Mouse (Mus musculus) Patski (cell line): ENCODE data around the gene Med11. TPM values are rescaled to one million over a fixed set of nuclear protein-coding genes. Genes with fewer than 3 reads are reported as not detected.
"Not testable (repeated sequence)": the region's sequence is repeated elsewhere in the genome, so short reads cannot be mapped to it uniquely, and the experiment has no call there.

Source experiments
- ATAC-seq: fragments of 100-300 bp; one replicate; pipeline ENCODE4 v1.8.0; 2021
- CTCF ChIA-PET: fragments of 350-600 bp; sonication (Branson Sonifier 250); formaldehyde crosslinking; loops from one replicate; lab custom pipeline; 2022; ENCODE audit warnings: inconsistent platforms; lab: Charles Lee
- POLR2A ChIA-PET: fragments of 350-600 bp; sonication (Branson Sonifier 250); formaldehyde crosslinking; loops from one replicate; lab custom pipeline; 2022; ENCODE audit warnings: antibody characterized with exemption, inconsistent platforms; lab: Charles Lee
- DNase-seq: peaks from one replicate; pipeline ENCODE4 v3.0.0-alpha.2; 2011; ENCODE audit warnings: low read depth, low spot score
- H3K27me3 ChIP-seq: fragments of 371-371 bp; one replicate; pipeline ENCODE4 v1.5.1; 2021
- CTCF ChIP-seq: fragments of 100-300 bp; IDR thresholded peaks from one replicate; pipeline ENCODE4 v1.5.1; 2021
- in situ Hi-C: fragments of 300-500 bp; cut with MboI; formaldehyde crosslinking; loops from 3 replicates; pipeline ENCODE4 v1.11.1; 2018; ENCODE audit warnings: low pct_unique_long_range_greater_than_20kb, mixed read lengths
- polyA plus RNA-seq: library from polyadenylated mRNA; unstranded; gene quantifications from one replicate; pipeline ENCODE4 v1.2.3, GENCODE M21; 2021

Gene Med11
- 41.3 TPM for polyA plus RNA-seq

DNA sequence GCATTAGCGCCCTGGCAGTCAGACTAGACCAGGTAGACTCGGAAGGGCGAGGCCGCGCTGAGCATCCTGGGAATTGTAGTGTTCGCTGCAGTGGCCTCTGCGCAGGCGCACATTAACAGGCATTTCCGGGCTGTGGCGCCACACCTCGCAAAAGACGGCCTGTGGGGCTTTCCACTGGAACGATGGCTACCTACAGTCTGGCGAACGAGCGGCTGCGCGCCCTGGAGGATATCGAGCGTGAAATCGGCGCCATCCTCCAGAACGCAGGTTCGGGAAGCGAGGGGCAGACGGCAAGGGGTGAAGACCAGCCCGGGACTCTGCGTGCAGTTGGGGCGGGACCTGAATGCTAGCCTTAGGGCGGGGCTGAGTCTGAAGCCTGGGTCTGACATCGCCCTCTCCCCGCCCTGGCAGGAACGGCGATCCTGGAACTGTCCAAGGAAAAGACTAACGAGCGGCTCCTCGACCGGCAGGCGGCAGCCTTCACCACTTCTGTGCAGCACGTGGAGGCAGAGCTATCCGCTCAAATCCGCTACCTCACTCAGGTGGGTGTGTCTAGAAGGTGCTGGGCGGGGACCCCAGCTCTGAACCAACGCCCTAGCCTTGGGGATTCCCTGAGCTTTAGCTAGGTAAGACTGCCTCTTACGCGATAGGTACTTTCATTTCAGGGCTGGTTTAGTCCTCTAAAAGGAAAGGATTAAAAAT lies at the start of gene Med11:
Med11 (plus strand) TSS at position 123 of the 702 bp plus-strand sequence.
- no peaks in the 10 kb centered on the region for H3K27me3 ChIP-seq
- ChIA-PET CTCF (interaction anchor here (0.7 to 1.5 kb wide), 18 partner anchors 15 to 69 kb away, joined by 3 to 16 read pairs (median 4); partner anchors contain the start of genes Arrb2, Gltpd2 and Tm4sf5), POLR2A (interaction anchor here (1.0 to 1.6 kb wide), 2 partner anchors 13 to 49 kb away, joined by 3 to 4 read pairs; no protein-coding TSS in a partner anchor)
- peak; percentile 98 for TF ChIP-seq CTCF
- ATAC-seq, result peak; percentile 97
- DNase-seq, result peak; percentile 89
- in situ Hi-C loops, result loop anchor here (5.0 kb wide), 2 partner anchors 40 to 50 kb away; partner anchors contain the start of gene Pelp1

DNA sequence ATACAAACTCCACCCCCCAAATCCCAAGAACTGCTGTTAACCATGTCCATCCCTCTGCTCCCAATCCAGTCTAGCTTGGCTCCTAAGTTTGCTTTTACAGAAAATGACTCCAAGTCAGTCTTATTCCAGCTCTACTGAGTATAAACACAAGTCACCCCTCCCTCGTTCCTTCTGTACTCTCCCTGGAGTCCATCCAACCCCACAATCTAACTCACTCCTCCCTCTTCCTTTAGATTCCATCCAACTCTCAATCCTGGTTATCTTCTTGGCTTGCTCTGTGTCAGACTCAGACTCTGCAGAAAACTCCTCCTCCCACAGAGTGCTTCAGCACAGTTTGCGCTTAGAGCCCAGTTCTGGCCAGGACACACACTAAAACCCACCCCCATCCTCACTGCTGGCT lies 48.1 kb upstream of the Med11 start:
- no peak for DNase-seq

DNA sequence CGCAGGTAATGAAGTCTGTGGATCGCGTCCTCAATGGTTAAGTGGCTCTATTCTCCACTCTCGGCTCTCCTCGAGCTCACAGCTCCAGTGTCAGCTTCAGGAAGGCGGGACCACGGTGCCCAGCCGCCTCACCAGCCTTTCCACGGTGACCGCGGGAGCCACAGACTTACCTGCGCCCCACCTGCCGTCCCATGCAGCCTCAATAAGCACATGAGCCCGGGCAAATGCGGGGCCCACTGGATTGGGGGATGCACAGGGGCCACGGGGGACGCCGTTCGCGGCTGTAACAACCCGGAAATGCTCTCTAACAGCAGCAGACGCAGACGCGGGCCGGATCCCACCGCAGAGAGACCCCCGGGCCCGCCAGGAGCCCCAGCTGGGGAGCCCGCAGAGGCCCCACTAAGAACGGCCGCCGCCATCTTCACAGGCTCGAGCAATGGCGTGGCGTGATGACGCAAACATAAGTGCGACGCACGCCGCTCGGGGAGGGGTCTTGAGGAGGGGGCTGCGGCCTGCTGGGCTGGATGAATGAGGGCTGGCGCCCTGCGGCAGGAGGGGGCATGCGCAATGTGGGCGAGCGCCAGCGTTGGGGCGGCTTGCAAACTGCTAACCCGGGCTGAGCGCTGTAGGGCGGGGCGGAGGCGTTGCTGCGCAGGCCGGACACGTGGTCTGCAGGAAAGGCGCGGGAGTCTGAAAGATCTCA lies 42.0 kb upstream of the Med11 start, which contains the start of gene Pelp1:
Pelp1 (minus strand) TSS at position 438 of the 703 bp plus-strand sequence.
- no peak for DNase-seq
- ATAC-seq, result peak; percentile 82
- POLR2A ChIA-PET, result interaction anchor here (0.6 kb wide), 1 partner anchor 28 kb away, joined by 3 read pairs; no protein-coding TSS in a partner anchor
- TF ChIP-seq CTCF, result no peak
- in situ Hi-C loops, result loop anchor here (5.0 to 10.0 kb wide), 2 partner anchors 43 to 345 kb away; partner anchors contain the start of gene Med11
- H3K27me3 ChIP-seq, result no peaks in the 10 kb centered on the region
- CTCF ChIA-PET, result interaction anchor here (2.2 kb wide), 1 partner anchor 90 kb away, joined by 5 read pairs; no protein-coding TSS in a partner anchor

More for the DNA sequence above, 48.1 kb upstream of the Med11 start:
- no peak for ATAC-seq
- POLR2A ChIA-PET, result no interaction called here
- in situ Hi-C loops, result no loop called here
- CTCF ChIA-PET, result no interaction called here
- TF ChIP-seq CTCF, result no peak
- H3K27me3 ChIP-seq, result no peaks in the 10 kb centered on the region

DNA sequence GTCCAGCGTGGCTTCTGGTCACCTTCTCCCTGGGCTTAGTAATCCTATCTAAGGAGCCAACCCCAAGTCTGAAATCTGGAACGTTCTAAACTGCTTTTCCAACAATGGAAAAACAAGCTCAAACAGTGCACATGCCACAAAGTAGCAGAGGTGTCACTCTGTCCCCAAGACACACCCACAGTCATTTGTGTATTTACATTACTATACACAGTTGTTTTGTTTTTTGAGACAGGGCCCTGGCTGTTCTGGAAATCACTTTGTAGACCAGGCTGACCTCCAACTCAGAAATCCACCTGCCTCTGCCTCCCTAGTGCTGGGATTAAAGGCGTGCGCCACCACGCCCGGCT lies 41.4 kb upstream of the Med11 start:
- ChIA-PET POLR2A (no interaction called here), CTCF (interaction anchor here (2.2 kb wide), 1 partner anchor 90 kb away, joined by 5 read pairs; no protein-coding TSS in a partner anchor)
- TF ChIP-seq CTCF, result no peak
- DNase-seq (no peak), ATAC-seq (no peak)
- H3K27me3 ChIP-seq, result no peaks in the 10 kb centered on the region
- in situ Hi-C loops, result loop anchor here (5.0 to 10.0 kb wide), 2 partner anchors 42 to 345 kb away; partner anchors contain the start of gene Med11

- H3K27me3 ChIP-seq, result no peaks in the 10 kb centered on the region
- DNase-seq, result no peak
- no peak for TF ChIP-seq CTCF
- POLR2A ChIA-PET, result no interaction called here
- in situ Hi-C loops, result loop anchor here (5.0 to 10.0 kb wide), 2 partner anchors 40 to 342 kb away; partner anchors contain the start of gene Med11
- CTCF ChIA-PET, result interaction anchor here (1.3 kb wide), 1 partner anchor 93 kb away, joined by 3 read pairs; the partner anchor contains the start of gene Tm4sf5
- ATAC-seq, result no peak
These were observed 39.1 kb upstream of the Med11 start for GRCm38 (mm10) chr11:70412591-70412990.

GRCm38 (mm10) chr11:70413961-70414360 lies 37.8 kb upstream of the Med11 start:
- DNase-seq (no peak), ATAC-seq (no peak)
- ChIA-PET CTCF (interaction anchor here (0.8 to 2.9 kb wide), 11 partner anchors 9 to 102 kb away, joined by 3 to 13 read pairs (median 5); partner anchors contain the start of genes Tm4sf5 and Vmo1), POLR2A (no interaction called here)
- in situ Hi-C loops, result loop anchor here (5.0 to 10.0 kb wide), 2 partner anchors 38 to 341 kb away; partner anchors contain the start of gene Med11
- peak; percentile 94 for TF ChIP-seq CTCF
- H3K27me3 ChIP-seq, result no peaks in the 10 kb centered on the region

DNA sequence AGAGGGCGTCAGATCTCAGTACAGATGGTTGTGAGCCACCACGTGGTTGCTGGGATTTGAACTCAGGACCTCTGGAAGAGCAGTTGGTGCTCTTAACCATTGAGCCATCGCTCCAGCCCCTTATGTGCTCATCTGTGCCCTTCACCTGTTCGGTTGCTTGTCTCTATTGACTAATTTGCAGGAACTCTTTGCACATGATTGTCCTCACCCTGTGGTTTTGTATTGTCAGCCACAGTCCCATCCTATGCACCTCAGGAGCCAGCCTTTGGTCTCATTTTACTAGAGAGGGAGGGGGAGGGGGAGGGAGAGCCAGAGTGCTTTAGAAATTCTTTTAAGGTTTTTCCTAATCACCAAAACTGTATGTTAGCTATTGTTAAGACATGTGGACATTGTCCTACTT lies 33.5 kb upstream of the Med11 start:
- ATAC-seq, result no peak
- no peak for DNase-seq
- POLR2A ChIA-PET, result interaction anchor here (1.0 kb wide), 1 partner anchor 89 kb away, joined by 6 read pairs; no protein-coding TSS in a partner anchor
- TF ChIP-seq CTCF, result no peak
- peaks cover 12% of the 10 kb centered on the region for H3K27me3 ChIP-seq
- in situ Hi-C loops, result loop anchor here (5.0 to 10.0 kb wide), 3 partner anchors 89 to 337 kb away; partner anchors contain the start of gene Tm4sf5
- CTCF ChIA-PET, result interaction anchor here (0.7 to 2.1 kb wide), 4 partner anchors 12 to 95 kb away, joined by 3 to 8 read pairs (median 4); partner anchors contain the start of gene Arrb2

GRCm38 (mm10) chr11:70419486-70419885 lies 32.2 kb upstream of the Med11 start:
- ChIA-PET CTCF (interaction anchor here (2.1 kb wide), 1 partner anchor 80 kb away, joined by 8 read pairs; no protein-coding TSS in a partner anchor), POLR2A (no interaction called here)
- H3K27me3 ChIP-seq, result peaks cover 15% of the 10 kb centered on the region
- no peak for DNase-seq
- in situ Hi-C loops, result loop anchor here (5.0 to 10.0 kb wide), 3 partner anchors 88 to 335 kb away; partner anchors contain the start of gene Tm4sf5
- no peak for ATAC-seq
- no peak for TF ChIP-seq CTCF

DNA sequence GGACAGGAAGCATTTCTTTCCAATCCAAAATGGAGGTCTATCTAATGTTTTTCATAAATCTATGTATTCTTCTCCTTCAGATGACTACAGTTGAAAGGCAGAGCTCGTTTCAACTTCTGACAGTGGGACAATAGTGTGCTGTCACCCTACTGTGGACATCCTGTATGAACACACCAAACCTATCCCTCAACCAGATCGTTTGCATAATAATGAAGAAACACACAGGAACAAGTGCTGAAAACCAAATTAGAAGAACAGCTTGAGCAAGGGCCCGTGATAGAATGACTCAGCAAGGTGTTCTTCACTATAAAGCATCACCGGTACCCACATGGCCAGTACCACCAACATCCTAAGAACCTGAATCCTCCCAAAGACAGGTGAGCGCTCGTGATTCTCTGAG lies 25.1 kb upstream of the Med11 start:
- POLR2A ChIA-PET, in situ Hi-C loops, CTCF ChIA-PET, DNase-seq, ATAC-seq: not testable (repeated sequence)
- H3K27me3 ChIP-seq, result peaks cover 33% of the 10 kb centered on the region

GRCm38 (mm10) chr11:70431574-70431973 lies 20.1 kb upstream of the Med11 start:
- ChIA-PET POLR2A (interaction anchor here (0.6 kb wide), 1 partner anchor 74 kb away, joined by 3 read pairs; no protein-coding TSS in a partner anchor), CTCF (interaction anchor here (0.7 to 2.1 kb wide), 12 partner anchors 13 to 271 kb away, joined by 3 to 11 read pairs (median 4); partner anchors contain the start of genes Med11 and Tm4sf5)
- TF ChIP-seq CTCF, result no peak
- DNase-seq (peak; percentile 15), ATAC-seq (no peak)
- in situ Hi-C loops, result no loop called here
- peaks cover 7% of the 10 kb centered on the region for H3K27me3 ChIP-seq
